Mouse (Mus musculus): ENCODE results near the gene Scube1. TPM values are rescaled to one million over a fixed set of nuclear protein-coding genes. Genes with fewer than 3 reads are reported as not detected.

Scube1 gene
- total RNA-seq, 2 experiments from 2014 or later = 4.2 to 5.4 TPM

DNA sequence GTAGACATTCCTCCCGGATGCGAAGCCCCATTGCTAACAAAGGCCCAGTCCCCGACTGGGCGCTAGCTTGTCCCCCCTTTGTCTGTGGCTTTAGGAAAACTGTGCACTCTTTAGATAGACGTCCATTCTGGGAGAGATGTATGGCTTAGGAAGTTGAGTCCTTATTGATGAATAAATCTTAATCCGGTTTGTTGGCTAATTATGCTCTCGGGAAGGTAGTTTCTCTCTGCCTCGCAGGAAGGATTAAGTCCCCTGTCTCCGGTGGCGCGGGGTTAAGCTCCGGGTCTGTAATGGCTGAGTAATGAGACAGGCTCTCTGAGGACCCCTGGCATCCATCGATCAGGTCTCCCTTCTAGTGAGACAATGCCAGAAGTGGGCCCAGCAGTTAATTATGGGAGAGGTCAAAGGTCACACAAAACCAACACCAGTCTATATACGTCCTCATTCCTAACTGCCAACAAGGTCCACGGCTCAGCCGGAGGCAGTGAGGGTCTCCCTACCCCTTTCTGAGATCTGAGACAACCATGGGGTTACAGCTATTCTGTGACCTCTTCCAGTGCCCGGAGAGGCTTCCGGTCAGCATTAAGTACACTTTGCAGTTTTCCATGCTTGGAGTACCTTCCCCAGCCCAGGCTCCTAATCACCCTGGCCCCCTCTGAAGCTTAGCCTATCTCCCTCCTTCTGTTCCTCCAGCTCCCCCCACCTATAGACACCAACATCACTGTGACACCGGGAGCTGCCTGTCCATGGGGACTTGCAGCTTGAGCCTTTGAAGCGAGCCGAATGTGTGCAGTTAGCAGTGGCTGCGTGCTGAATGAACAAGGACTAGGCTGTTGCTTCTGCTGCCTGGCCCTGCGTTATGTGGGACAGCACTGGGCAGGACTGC lies 14.7 kb downstream of the Scube1 start:
- DNase-seq = no peak

DNA sequence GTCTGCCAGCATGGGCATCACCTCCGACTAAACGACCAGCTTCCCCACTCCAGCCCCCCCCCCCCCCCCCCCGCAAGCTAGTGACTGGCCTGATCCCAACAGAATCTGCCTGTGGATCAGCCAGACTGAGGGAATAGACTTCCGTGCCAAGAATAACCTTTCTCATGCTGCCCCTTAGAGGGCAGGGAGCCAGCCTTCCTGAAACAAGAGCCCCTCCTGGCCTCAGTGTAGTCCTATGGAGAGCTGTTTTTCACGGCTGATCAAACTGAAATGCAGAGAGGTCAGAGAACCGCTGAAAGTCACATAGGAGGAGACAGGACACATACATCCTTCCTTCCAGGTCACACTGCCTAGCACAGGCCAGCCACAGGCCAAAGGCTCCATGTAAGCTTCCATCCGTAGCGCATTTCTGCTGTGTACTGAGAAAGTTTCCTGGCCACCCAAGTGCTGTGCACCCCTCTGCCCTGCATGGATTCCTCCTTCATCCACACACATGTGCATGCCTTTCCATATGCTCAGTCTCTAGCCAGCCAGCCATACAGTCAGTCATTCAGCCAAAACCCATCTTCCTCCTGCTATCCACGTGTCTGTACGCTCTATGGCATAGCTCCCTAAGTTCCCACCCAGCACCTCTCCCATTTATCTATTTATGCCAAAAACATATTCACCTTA lies 18.2 kb downstream of the Scube1 start:
- no peak for DNase-seq

DNA sequence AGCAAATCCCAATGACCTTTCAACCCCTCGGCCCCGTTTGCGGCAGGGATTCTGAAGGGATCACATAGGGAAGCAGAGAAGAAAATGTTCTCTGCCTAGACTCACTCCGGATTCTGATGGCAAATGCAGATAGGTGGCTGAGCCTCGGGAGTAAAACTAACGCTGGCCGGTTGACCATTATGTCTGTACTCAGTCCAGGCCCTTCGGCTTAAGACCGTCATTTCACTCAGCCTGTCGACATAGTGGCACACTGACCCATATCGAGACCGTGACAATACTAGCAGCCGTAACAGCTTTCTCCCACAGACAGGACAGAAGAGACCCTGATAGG lies 24.3 kb downstream of the Scube1 start:
- DNase-seq = no peak

DNA sequence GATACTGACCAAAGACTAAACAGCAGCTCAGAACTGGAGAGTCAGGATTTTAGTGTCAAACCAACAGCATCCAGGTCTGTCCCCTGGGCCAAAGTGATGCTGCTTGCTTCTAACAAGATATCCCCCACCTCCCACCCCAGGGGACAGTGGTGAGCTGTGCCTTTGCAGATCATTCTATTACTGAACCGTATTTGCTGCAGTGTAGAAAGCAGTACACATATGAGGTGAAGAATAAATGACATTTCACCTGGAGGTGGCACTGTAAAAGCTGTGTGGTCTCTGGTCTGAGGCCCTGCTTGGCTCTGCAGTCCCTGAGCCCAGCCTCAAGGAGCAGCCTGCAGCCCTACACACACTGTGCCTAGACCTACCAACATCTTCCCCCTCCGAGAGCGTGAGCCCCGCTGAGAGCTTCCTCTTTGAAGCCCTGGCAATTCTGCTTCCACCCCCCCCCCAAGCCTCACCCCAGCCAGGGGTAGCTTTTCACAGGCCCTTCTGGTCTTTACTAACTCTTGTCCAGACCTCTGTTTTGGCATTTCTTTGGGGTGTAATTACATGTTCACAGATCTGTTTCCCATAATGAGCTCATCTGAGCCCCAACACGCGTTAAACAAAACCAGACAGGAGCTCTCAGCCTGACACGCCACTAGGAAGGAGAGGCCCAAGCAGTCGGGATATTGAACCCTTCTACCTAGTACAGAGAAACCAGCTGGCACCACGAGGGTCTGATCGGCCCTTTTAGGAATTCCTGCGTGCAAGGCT lies 24.8 kb downstream of the Scube1 start:
- DNase-seq = no peak

DNA sequence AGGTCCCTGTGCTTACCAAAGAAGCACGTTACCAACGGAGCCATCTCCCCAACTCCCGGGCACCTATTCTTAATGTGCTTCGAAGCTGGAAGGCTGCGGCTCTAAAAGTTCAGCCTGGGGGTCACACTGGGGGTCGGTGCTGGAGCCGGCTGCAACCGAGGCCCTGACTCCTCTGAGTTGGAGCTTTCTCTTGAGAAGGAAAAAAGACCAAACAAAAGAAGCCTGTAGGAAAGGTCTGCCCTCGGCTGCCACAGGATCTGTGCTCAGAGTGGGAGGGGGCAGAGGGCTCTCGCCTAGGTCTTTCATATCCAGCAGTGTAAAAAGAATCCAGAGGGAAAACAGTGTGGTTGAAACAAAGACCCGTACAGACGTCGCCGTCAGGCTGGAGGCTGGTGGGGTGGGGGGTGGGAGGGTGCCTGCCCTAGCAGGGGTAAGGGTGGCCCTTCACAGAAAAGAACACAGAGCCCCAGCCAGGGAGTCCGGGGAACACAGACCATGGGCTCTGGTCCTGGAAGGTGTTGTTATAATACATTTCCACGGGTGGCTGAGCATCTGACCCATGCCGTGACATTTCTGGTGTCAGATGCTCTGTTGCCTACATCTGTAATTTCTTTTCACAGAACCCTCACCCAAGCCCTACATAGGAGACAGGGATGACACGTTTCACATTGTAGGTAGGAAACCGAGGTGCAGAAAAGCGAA lies 25.5 kb downstream of the Scube1 start:
- DNase-seq = no peak

- DNase-seq = peak; percentile 47
Measured at GRCm38 (mm10) chr15:83696681-83697381, 28.0 kb downstream of the Scube1 start.

- DNase-seq = no peak
Measured at GRCm38 (mm10) chr15:83695159-83695558, 29.7 kb downstream of the Scube1 start.

DNA sequence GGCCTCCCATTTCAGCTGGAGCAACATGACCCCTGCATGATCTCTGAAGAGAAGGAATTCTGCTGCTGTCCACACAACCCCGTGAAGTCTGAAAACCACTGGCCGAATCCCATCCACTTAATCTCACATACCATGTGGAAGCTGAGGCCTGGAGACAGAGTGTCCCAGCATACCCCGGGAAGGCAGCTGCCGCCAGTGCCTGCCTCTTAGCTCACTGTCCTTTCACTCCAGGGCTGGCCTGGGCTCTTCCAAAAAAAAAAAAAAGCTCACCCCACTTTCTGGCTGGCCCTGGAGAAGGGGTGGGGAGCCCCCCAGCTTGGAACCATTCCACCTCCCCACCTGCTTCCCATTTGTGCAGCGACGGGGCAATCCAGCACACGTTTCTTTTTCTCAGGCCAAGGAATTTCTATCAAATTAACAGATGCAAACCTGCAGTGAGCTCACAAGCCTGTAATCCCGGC lies 32.9 kb downstream of the Scube1 start:
- peak; percentile 51 for DNase-seq

- no peak for DNase-seq
Measured at GRCm38 (mm10) chr15:83689946-83690345, 34.9 kb downstream of the Scube1 start.

DNA sequence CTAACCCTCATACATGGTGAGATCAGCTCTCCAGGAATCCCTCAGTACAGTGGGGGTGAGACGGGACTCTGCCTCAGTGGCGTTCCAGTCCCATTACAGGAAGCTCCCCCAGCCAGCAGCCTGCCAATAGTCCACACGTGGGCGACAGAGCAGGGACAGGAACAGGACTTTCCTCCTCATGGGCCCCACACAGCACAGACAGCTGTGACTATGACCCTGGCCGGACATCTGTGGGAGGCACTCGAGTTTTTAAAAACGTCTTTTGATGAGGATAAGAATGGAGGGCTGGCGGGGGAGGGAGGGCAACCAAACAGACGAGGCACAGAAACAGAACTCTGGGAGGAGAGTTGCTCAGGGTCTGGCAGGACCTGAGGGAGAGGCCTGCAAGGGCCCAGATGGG lies 38.2 kb downstream of the Scube1 start:
- peak; percentile 34 for DNase-seq

GRCm38 (mm10) chr15:83685950-83686349 lies 38.9 kb downstream of the Scube1 start:
- DNase-seq = no peak

GRCm38 (mm10) chr15:83683051-83683561 lies 41.7 kb downstream of the Scube1 start:
- DNase-seq = no peak

- DNase-seq = no peak
Measured at GRCm38 (mm10) chr15:83680300-83680699, 44.5 kb downstream of the Scube1 start.

- DNase-seq = no peak
Measured at GRCm38 (mm10) chr15:83679729-83680128, 45.1 kb downstream of the Scube1 start.

DNA sequence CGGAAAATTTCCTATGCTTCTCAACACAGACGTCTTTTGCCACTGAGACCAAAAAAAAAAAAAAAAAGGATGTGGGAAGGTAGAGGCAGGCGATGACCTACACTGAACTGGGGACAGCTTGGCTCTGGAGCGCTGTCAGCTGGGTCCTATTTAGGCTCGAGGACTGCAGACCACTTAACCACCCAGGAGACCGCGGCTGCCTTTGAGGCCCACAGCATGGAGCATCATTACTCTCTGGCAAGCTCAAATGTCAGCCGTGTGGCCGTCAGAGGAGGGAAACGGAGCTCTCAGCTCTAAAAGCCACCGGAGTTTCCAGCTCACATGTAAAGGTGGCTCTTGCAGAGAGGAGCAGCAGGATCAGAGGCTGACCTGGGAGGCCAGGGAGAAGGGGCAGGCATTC lies 46.2 kb downstream of the Scube1 start:
- DNase-seq = no peak

GRCm38 (mm10) chr15:83678089-83678488 lies 46.7 kb downstream of the Scube1 start:
- DNase-seq = peak; percentile 35

DNA sequence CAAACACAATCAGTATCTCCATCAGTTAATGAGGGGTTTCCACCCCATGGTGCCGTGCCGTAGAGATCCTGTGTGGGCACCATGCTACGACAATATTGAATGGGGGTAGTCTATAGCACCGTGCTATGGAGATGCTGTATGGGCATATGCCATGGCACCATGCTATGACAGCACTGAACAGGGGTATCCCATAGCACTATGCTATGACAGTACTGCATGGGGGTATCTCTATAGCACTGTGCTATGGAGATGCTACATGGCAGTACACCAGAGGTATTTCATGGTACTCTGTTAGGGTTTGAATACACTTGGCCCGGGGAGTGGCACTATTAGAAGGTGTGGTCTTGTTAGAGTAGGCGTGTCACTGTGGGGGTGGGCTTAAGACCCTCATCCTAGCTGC lies 47.7 kb downstream of the Scube1 start:
- DNase-seq = no peak

GRCm38 (mm10) chr15:83676286-83676685 lies 48.5 kb downstream of the Scube1 start:
- DNase-seq = peak; percentile 23

- DNase-seq = no peak
Measured at GRCm38 (mm10) chr15:83673621-83674020, 51.2 kb downstream of the Scube1 start.

DNA sequence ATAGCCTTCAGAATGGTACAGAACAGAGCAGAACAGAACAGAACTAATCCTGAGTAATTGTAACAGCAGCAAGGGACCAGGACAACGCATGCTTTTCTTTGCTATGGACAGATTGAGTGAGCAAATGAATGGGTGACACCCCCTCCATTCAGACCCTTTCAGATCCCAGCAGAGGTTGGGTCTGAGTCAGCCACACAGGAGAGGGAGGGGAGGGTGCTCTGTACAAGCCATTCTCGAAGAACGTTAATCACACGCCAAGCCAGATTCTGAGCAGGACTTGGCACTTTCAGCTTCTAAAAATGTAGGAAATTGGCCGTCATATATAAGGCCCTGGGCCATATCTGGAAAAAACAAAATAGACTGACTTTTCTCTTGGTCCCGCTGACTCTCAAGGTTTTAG lies 57.3 kb downstream of the Scube1 start:
- no peak for DNase-seq

- DNase-seq = no peak
Measured at GRCm38 (mm10) chr15:83666418-83666817, 58.4 kb downstream of the Scube1 start.

DNA sequence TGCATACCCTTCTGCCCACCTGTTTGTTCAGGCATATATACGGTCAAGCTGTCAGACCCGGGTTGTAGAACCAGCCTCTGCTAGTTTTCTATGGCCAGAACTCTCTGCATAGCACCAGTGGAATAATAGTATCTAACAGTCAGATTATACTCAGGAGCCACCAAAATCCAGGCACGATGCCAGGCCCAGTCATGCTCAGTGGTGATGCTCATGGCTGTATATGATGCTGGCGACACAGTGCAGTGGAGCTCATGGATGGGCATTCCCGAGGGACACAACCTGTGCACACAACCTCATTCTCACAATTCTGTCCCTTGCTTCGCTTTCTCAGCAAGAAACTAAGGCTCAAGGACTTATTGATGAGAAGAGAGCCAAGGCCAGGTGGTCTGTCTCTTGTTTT lies 58.8 kb downstream of the Scube1 start:
- peak; percentile 41 for DNase-seq

All from heart, postnatal 4 days (tissue).